Mouse (Mus musculus) small intestine, adult 2 months (tissue): ENCODE data around the gene Ephb1. TPM values are rescaled to one million over a fixed set of nuclear protein-coding genes. Genes with fewer than 3 reads are reported as not detected.

Source experiments
- H3K27ac ChIP-seq: fragments of 200-500 bp; 2 replicates; pipeline ENCODE4 v1.5.1; 2012; ENCODE audit warnings: low read depth, low read length, control low read depth, inconsistent platforms; ENCODE audit not compliant: insufficient read depth
- H3K27me3 ChIP-seq: fragments of 200-500 bp; 2 replicates; pipeline ENCODE4 v1.6.1; 2012; ENCODE audit warnings: mild to moderate bottlenecking, moderate library complexity, low read length, inconsistent platforms; ENCODE audit not compliant: control insufficient read depth, insufficient read depth
- H3K36me3 ChIP-seq: fragments of 200-500 bp; 2 replicates; pipeline ENCODE4 v1.6.1; 2012; ENCODE audit warnings: mild to moderate bottlenecking, low read length, control low read depth, inconsistent platforms; ENCODE audit not compliant: control insufficient read depth, insufficient read depth
- H3K4me1 ChIP-seq: fragments of 200-500 bp; 2 replicates; pipeline ENCODE4 v1.6.1; 2012; ENCODE audit warnings: low read length, inconsistent platforms, mixed read lengths; ENCODE audit not compliant: control insufficient read depth, insufficient read depth, insufficient read length
- H3K4me3 ChIP-seq: fragments of 200-500 bp; 2 replicates; pipeline ENCODE4 v1.5.1; 2012; ENCODE audit warnings: low read depth, mild to moderate bottlenecking, control low read depth, inconsistent platforms, low read length, moderate library complexity
- CTCF ChIP-seq: fragments of 200-500 bp; IDR thresholded peaks from 2 replicates; pipeline ENCODE4 v1.5.1; 2012; ENCODE audit warnings: low read depth, mild to moderate bottlenecking, control low read depth, inconsistent platforms, low read length, moderate library complexity, mixed read lengths; ENCODE audit not compliant: insufficient replicate concordance, insufficient read length; ENCODE audit errors: extremely low read depth
- POLR2A ChIP-seq: fragments of 200-500 bp; IDR thresholded peaks from 2 replicates; pipeline ENCODE4 v1.6.1; 2012; ENCODE audit warnings: low read depth, mild to moderate bottlenecking, control low read depth, inconsistent platforms, low read length, moderate library complexity
- WGBS: fragments of 180-500 bp; shearing (Covaris S2); methylation state at CpG from one replicate; pipeline ENCODE4 v1.1.7; 2018; 5-methylcytosine and 5-hydroxymethylcytosine counted together
- polyA plus RNA-seq: library from polyadenylated mRNA; depleted of rRNA; stranded (reverse); fragments of >200 nt; gene quantifications from 2 replicates; pipeline ENCODE4 v1.2.3, GENCODE M21; 2012

Gene Ephb1
- polyA plus RNA-seq, 1 experiment = 1.0 TPM

- 65% methylated on average over 3 of the region's 3 CpGs for WGBS
- TF ChIP-seq POLR2A = no peak
- no peak for TF ChIP-seq CTCF
Observed at GRCm38 (mm10) chr9:102297176-102297575, 57.3 kb downstream of the Ephb1 start.

GRCm38 (mm10) chr9:102293605-102294004 is 60.9 kb downstream of the Ephb1 start:
- H3K4me1 ChIP-seq = no peaks in the 10 kb centered on the region
- no peaks in the 10 kb centered on the region for H3K27me3 ChIP-seq
- no peak for TF ChIP-seq POLR2A
- no peak for TF ChIP-seq CTCF
- 80% methylated on average over 3 of the region's 3 CpGs for WGBS
- no peaks in the 10 kb centered on the region for H3K36me3 ChIP-seq
- no peak overlapping the region for H3K4me3 ChIP-seq
- no peak overlapping the region for H3K27ac ChIP-seq

More at GRCm38 (mm10) chr9:102297176-102297575, 57.3 kb downstream of the Ephb1 start:
- Histone ChIP-seq H3K27me3 (no peaks in the 10 kb centered on the region), H3K4me1 (no peaks in the 10 kb centered on the region), H3K27ac (no peak overlapping the region), H3K36me3 (no peaks in the 10 kb centered on the region), H3K4me3 (no peak overlapping the region)

DNA sequence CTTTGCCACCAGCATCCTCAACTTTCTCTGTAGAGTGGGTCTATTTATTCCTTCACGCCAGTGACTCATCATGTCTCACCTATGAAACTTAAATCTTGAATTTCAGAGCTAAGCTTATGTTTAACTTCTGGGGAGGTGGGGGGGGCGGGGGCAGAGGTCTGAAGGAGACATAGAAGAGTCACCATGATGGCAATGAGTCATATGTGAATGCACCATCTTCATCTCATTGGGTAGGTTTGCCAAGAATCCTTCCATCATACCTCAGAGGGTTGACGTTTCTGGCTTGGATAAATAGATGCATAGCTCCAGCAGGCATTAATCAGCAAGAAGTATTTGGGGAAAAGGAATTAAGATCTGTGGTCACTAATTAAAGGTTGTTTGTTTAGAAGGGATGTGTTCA is 63.3 kb downstream of the Ephb1 start:
- no peak for TF ChIP-seq CTCF
- no peak for TF ChIP-seq POLR2A
- 69% methylated on average over 3 of the region's 3 CpGs for WGBS
- Histone ChIP-seq H3K27me3 (no peaks in the 10 kb centered on the region), H3K4me3 (no peak overlapping the region), H3K27ac (no peak overlapping the region), H3K36me3 (no peaks in the 10 kb centered on the region), H3K4me1 (no peaks in the 10 kb centered on the region)

GRCm38 (mm10) chr9:102288356-102288755 is 66.1 kb downstream of the Ephb1 start:
- 86% methylated on average over 3 of the region's 3 CpGs for WGBS
- no peaks in the 10 kb centered on the region for H3K36me3 ChIP-seq
- no peak for TF ChIP-seq POLR2A
- no peak for TF ChIP-seq CTCF
- H3K27ac ChIP-seq = no peak overlapping the region
- no peaks in the 10 kb centered on the region for H3K4me1 ChIP-seq
- H3K4me3 ChIP-seq = no peak overlapping the region
- H3K27me3 ChIP-seq = no peaks in the 10 kb centered on the region

GRCm38 (mm10) chr9:102275931-102276330 is 78.6 kb downstream of the Ephb1 start:
- H3K36me3 ChIP-seq = no peaks in the 10 kb centered on the region
- 79% methylated on average over 3 of the region's 3 CpGs for WGBS
- no peaks in the 10 kb centered on the region for H3K4me1 ChIP-seq
- TF ChIP-seq CTCF (no peak), POLR2A (no peak)
- no peaks in the 10 kb centered on the region for H3K27me3 ChIP-seq
- H3K4me3 ChIP-seq = no peak overlapping the region
- H3K27ac ChIP-seq = no peak overlapping the region

- Histone ChIP-seq H3K4me3 (no peak overlapping the region), H3K27ac (no peak overlapping the region), H3K27me3 (no peaks in the 10 kb centered on the region), H3K36me3 (no peaks in the 10 kb centered on the region), H3K4me1 (no peaks in the 10 kb centered on the region)
- WGBS = 71% methylated on average over 8 of the region's 8 CpGs
- no peak for TF ChIP-seq POLR2A
- TF ChIP-seq CTCF = no peak
Observed at GRCm38 (mm10) chr9:102274016-102274415, 80.5 kb downstream of the Ephb1 start.

- Histone ChIP-seq H3K4me3 (no peak overlapping the region), H3K4me1 (no peaks in the 10 kb centered on the region), H3K27ac (no peak overlapping the region), H3K27me3 (no peaks in the 10 kb centered on the region), H3K36me3 (no peaks in the 10 kb centered on the region)
- 54% methylated on average over 6 of the region's 6 CpGs for WGBS
- TF ChIP-seq CTCF = no peak
- TF ChIP-seq POLR2A = no peak
Observed at GRCm38 (mm10) chr9:102273469-102273808, 81.1 kb downstream of the Ephb1 start.

- WGBS = 62% methylated on average over 5 of the region's 5 CpGs
Observed at GRCm38 (mm10) chr9:102272731-102273468, 81.6 kb downstream of the Ephb1 start.

More at GRCm38 (mm10) chr9:102272731-102273468, 81.6 kb downstream of the Ephb1 start:
- no peaks in the 10 kb centered on the region for H3K27me3 ChIP-seq
- TF ChIP-seq CTCF (no peak), POLR2A (no peak)
- H3K4me1 ChIP-seq = no peaks in the 10 kb centered on the region
- H3K27ac ChIP-seq = no peak overlapping the region
- H3K36me3 ChIP-seq = no peaks in the 10 kb centered on the region
- no peak overlapping the region for H3K4me3 ChIP-seq
